Mouse (Mus musculus): ENCODE results near the gene Ass1.

Ass1 gene

GRCm38 (mm10) chr2:31489166-31489565, 19.2 kb downstream of the Ass1 start:
- no peak for DNase-seq (ENCODE audit: low spot score)

- DNase-seq (ENCODE audit: low spot score), result no peak
Measured at GRCm38 (mm10) chr2:31490556-31490955, 20.5 kb downstream of the Ass1 start.

- DNase-seq (ENCODE audit: low spot score), result no peak
Measured at GRCm38 (mm10) chr2:31492308-31492707, 22.3 kb downstream of the Ass1 start.

GRCm38 (mm10) chr2:31493243-31493642, 23.2 kb downstream of the Ass1 start:
- no peak for DNase-seq (ENCODE audit: low spot score)

- no peak for DNase-seq (ENCODE audit: low spot score)
Measured at GRCm38 (mm10) chr2:31494315-31494714, 24.3 kb downstream of the Ass1 start.

- DNase-seq (ENCODE audit: low spot score), result no peak
Measured at GRCm38 (mm10) chr2:31495046-31495476, 25.1 kb downstream of the Ass1 start.

- DNase-seq (ENCODE audit: low spot score), result no peak
Measured at GRCm38 (mm10) chr2:31496141-31496540, 26.1 kb downstream of the Ass1 start.

GRCm38 (mm10) chr2:31497113-31497512, 27.1 kb downstream of the Ass1 start:
- DNase-seq (ENCODE audit: low spot score), result no peak

GRCm38 (mm10) chr2:31497635-31498034, 27.6 kb downstream of the Ass1 start:
- DNase-seq (ENCODE audit: low spot score), result no peak

- DNase-seq (ENCODE audit: low spot score), result no peak
Measured at GRCm38 (mm10) chr2:31499327-31500291, 29.6 kb downstream of the Ass1 start.

GRCm38 (mm10) chr2:31500292-31501204, 30.5 kb downstream of the Ass1 start:
- no peak for DNase-seq (ENCODE audit: low spot score)

- DNase-seq (ENCODE audit: low spot score), result no peak
Measured at GRCm38 (mm10) chr2:31501448-31502130, 31.6 kb downstream of the Ass1 start.

GRCm38 (mm10) chr2:31502616-31503522, 32.9 kb downstream of the Ass1 start:
- DNase-seq (ENCODE audit: low spot score), result no peak

- no peak for DNase-seq (ENCODE audit: low spot score)
Measured at GRCm38 (mm10) chr2:31505472-31505871, 35.5 kb downstream of the Ass1 start.

GRCm38 (mm10) chr2:31508851-31509250, 38.8 kb downstream of the Ass1 start:
- no peak for DNase-seq (ENCODE audit: low spot score)

GRCm38 (mm10) chr2:31511316-31511715, 41.3 kb downstream of the Ass1 start:
- no peak for DNase-seq (ENCODE audit: low spot score)

GRCm38 (mm10) chr2:31516557-31516956, 46.5 kb downstream of the Ass1 start:
- no peak for DNase-seq (ENCODE audit: low spot score)

GRCm38 (mm10) chr2:31521800-31522335, 51.9 kb downstream of the Ass1 start:
- no peak for DNase-seq (ENCODE audit: low spot score)

- no peak for DNase-seq (ENCODE audit: low spot score)
Measured at GRCm38 (mm10) chr2:31524641-31525040, 54.6 kb downstream of the Ass1 start.

- no peak for DNase-seq (ENCODE audit: low spot score)
Measured at GRCm38 (mm10) chr2:31525778-31526177, 55.8 kb downstream of the Ass1 start.

GRCm38 (mm10) chr2:31530201-31530600, 60.2 kb downstream of the Ass1 start:
- no peak for DNase-seq (ENCODE audit: low spot score)

Data from testis, postnatal 14 days (tissue).